Mouse (Mus musculus): ENCODE results near the gene Tmsb4x.
A peak's percentile ranks its signal among the peaks of the same experiment; 100 is the strongest.

Tmsb4x gene

DNA sequence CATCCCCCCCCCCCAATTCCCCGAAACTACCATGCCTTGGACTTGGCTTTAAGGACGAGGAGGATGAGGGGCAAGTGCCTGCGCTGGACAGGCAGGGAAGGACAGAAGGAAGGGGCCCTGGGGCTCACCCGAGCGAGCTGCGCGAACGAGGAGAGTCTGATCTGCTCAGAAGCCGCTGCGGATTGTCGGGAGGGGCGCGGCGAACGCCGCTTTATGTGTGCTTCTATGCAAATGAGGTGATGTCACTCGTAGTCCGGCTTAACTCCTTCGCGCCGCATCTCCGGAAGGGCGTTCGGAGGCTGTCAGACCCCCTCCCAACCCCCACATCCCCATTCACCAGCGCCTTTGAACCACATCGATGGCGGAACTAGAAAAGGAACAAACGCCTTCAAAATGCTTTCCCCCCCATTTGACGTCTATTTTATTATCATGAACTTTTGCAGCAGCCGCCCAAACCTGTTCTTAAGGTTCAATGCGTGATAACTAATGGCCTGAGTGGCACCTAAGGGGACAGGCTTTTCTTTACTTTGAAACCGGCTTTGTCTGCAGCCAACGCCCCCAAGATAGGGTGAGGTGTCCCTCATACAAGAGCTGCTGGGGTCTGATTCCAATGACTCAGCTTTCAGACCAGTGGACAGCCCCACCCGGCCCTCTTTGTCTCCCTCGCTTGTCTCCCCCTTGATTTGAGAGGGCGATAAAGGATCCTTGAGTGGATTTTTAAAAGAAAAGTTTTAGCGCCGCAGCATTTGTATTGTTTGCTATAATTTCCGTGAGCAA is at the start of gene Tmsb4x:
Tmsb4x (minus strand) TSS at position 338 of the 777 bp plus-strand sequence.
- peak; percentile 91 for DNase-seq (ENCODE audit: low read depth, low spot score)

DNA sequence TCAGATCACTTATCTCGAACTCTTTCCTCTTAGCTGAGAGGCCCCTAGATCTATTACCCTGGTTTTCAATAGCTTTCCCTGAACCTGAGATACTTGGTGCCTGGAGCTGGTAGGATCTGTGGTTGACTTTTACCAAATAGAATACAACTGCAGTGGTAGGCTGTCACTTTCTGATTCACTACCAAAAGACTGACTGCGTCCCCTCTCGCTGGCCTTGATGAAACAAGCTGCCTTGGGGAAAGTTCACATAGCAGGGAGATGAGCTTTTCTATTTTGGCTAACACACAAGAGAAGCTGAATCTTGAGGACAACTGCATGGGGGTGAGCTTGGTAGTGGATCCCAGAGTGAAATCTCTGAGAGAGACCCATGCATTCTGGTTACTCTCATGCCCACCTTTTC is 32.6 kb upstream of the Tmsb4x start:
- DNase-seq (ENCODE audit: low read depth, low spot score) = no peak

DNA sequence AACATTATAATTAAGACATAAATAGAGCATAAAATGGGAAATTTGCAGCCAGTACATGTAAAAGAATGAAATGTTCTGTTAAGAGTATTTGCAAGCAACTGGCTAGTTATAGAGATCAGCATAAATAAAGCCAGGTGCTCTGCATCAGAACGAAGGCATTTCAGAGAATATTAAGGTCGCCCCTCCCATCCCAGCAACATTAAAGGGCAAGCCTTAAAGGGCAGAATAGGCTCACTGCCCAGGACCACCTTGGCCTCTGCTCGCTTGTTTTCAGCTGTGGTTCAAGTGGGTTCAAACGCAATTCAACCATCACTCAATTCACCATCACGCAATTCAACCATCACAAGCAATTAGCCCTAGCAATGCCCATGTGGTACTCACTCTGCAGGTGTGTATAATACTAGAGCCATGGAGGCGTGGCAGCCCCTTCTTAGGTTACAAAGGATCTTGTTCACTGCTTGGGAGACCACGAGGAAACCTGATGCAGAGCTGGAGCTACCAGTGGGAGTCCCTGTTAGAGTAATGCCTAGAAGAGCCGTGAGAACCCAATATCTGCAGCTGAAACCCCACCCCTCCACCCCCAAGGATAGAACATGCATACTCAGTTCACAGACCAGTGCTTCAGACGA is 30.3 kb upstream of the Tmsb4x start:
- DNase-seq (ENCODE audit: low read depth, low spot score) = no peak

DNA sequence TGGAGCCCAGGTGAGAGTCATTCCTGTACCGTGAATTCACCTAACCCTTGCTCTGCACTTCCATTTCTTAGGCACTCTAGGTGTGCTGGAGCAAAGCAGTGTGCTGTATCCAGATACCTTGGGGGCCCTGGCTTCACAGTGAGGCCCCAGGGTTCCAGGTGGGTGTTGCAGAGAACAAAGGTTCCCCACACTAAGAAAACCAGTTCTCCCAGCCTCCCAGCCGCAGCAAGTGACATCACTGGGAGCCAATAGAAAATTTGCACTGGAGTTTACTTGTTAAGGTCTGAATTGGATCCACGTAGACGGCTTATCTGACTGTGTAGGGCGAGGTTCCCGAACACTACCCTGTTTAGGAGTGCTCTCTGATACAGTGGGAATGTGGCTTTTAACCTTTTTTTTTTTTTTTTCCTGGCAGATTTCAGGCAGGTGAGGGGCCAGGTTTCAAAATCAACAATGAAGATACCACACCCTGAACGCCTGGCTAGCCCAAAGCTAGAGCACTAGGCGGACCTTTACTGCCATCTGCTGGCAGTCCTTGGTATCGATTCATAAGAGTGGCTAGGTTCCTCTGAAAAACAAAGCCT is 24.1 kb upstream of the Tmsb4x start:
- DNase-seq (ENCODE audit: low read depth, low spot score) = peak; percentile 71

GRCm38 (mm10) chrX:167231150-167231549 is 22.0 kb upstream of the Tmsb4x start:
- no peak for DNase-seq (ENCODE audit: low read depth, low spot score)

DNA sequence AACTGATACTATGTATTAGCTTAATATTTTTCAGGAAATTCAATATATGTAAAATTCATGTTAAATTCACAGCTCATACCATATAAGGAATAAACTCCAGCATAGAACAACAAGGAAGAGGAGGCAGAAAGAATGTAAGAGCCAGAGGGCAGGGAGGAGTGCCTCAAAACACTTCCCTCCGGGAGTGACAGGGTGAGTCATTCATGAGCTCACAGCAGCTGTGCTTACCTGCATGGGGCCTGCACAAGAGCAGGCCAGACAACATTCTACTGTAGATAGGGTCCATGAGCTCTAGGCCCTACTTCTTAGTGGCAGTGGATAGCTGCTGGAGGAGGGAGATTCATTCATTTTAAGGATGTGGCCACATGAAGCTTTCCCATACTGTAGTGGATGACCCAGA is 20.7 kb upstream of the Tmsb4x start:
- DNase-seq (ENCODE audit: low read depth, low spot score) = no peak

- DNase-seq (ENCODE audit: low read depth, low spot score) = peak; percentile 53
These were observed 20.1 kb upstream of the Tmsb4x start for GRCm38 (mm10) chrX:167229206-167229605.

DNA sequence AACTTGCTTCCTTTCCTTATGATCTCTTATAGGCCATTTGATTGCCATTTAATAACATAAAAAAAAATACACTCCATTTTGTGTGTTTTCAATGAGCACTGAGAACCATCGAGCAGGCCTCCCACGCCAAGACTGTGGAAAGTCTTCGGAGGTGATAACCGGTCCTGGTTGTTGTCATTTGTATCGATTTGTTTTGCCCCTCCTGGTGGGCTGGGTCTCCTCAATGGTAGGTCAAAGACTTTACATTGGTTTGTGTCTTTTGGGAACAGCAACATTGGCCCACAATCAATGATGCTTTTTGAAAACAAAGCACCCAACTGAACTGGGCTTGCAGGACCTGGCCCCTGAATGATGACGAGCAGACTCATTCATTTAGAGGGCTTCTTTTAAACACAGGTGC is 18.6 kb upstream of the Tmsb4x start:
- DNase-seq (ENCODE audit: low read depth, low spot score) = no peak

GRCm38 (mm10) chrX:167227138-167227537 is 18.0 kb upstream of the Tmsb4x start:
- DNase-seq (ENCODE audit: low read depth, low spot score) = no peak

DNA sequence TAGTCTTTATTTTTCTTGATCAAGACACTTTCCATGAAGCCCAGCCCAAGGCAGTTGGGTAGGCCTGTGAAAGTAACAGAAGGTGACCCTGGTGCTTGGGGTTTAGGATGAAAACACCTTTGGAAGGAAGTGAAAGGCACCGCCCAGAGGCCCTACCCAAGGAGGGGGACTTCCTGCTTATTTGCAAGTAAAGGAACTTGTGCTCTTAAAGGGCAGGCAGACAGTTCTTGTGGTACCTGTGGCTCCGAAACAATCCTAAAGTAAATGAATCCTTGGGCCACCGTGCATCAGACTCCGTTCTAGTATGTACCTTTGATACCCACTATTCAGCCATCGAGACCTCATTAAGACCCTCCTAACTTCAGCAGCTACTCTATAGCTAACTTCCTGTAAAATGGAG is 17.5 kb upstream of the Tmsb4x start:
- DNase-seq (ENCODE audit: low read depth, low spot score) = no peak

GRCm38 (mm10) chrX:167212707-167213106 is 3.6 kb upstream of the Tmsb4x start:
- no peak for DNase-seq (ENCODE audit: low read depth, low spot score)

DNA sequence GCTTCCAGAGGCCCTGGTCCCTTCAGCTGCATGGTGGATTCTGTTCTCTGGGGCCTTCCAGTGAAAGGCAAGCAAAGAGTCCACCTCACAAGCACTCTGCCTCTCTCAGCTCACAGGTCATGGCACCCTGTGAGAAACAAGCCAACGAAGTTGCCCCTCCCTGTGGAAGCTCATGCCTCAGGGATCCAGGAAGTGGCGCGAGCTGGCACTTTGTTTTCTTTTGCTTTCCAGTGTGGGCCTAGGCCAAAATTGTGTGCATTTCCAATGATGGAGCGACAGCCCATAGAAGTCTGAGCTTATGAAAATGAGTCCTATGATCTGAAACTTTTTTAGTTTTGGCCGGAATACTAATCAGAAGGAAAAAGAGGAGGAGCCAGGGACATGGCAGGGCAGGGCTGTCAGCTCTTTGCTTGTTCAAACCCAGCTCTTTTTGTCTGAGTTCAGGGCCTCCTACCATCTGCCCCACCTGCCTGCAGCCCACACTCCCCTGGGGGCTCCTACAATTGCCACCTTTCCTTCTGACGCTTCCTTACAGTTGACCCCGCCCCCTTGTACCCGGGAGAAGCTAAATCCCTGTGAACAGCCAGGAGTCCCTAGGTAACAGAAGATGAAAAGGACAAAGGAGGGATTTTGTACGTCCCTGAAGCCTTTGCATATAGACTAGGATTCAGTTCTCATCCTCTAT is 2.9 kb upstream of the Tmsb4x start:
- no peak for DNase-seq (ENCODE audit: low read depth, low spot score)

- no peak for DNase-seq (ENCODE audit: low read depth, low spot score)
These were observed 1.2 kb upstream of the Tmsb4x start for GRCm38 (mm10) chrX:167210319-167210728.

GRCm38 (mm10) chrX:167209828-167210227 is 713 bp upstream of the Tmsb4x start:
- no peak for DNase-seq (ENCODE audit: low read depth, low spot score)

- DNase-seq (ENCODE audit: low read depth, low spot score) = no peak
These were observed 652 bp downstream of the Tmsb4x start for GRCm38 (mm10) chrX:167208506-167208820.

- DNase-seq (ENCODE audit: low read depth, low spot score) = peak; percentile 37
These were observed 1.2 kb downstream of the Tmsb4x start for GRCm38 (mm10) chrX:167207741-167208505.

- no peak for DNase-seq (ENCODE audit: low read depth, low spot score)
These were observed 3.1 kb downstream of the Tmsb4x start for GRCm38 (mm10) chrX:167205813-167206520.

- DNase-seq (ENCODE audit: low read depth, low spot score) = no peak
These were observed 7.8 kb downstream of the Tmsb4x start for GRCm38 (mm10) chrX:167201365-167201764.

- no peak for DNase-seq (ENCODE audit: low read depth, low spot score)
These were observed 13.9 kb downstream of the Tmsb4x start for GRCm38 (mm10) chrX:167195228-167195649.

DNA sequence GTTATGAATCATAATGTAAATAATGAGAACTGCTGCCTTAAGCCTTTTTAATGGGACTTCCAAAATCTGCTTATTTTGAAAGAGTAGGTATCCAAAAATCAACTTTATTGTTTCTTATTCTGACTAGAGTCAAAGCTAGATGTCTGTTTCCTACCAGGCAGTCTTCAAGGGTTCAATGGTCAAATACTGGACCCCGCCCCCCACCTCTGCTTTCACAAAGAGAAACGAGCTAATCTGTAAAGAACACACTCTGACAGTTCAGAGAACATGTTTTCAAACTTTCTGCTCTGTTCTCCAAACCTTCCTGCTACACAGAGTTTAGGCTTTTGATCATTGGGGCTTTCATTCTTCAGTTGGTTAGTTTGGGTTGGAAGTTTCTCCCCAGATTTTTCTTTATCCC is 22.8 kb downstream of the Tmsb4x start:
- no peak for DNase-seq (ENCODE audit: low read depth, low spot score)

- no peak for DNase-seq (ENCODE audit: low read depth, low spot score)
These were observed 25.6 kb downstream of the Tmsb4x start for GRCm38 (mm10) chrX:167183535-167183934.

Data from mesoderm, embryonic 11.5 days (tissue).